Mouse (Mus musculus): ENCODE data around the gene Jhy.

DNA sequence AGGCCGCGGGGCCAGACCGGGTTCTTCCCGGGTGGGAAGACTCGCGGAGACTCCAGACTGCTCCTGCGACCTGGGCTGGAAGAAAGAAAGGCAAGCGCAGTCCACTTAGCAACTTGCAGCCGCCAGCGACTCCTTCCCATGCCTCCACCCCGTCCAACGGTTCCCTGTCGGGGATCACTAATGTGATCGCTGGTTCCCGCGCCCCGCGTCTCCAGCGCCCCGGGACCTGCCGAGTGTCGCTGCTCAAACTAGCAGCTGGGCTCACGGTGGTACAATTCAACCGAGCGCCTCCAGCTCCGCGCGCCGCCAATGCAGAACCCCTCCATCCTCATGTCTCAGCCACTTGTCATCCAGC is 86.1 kb downstream of the Jhy start:
- TF ChIP-seq CTCF (IDR thresholded peaks at IDR 0.05; ENCODE audit: low read depth) (no peak), EP300 (IDR thresholded peaks at IDR 0.05; ENCODE audit: low read depth) (no peak)

Data from heart, postnatal 0 days (tissue).